Mouse (Mus musculus) myocyte (in vitro differentiated cells): ENCODE measurements at regions not wholly inside any gene's neighbourhood (a gene's known extent, or its start where the extent isn't known, plus 50 kb on each side); places are given as distances from the start of the nearest gene placed in this dataset.

Source experiments
- H3K27me3 ChIP-seq: one replicate; pipeline ENCODE4 v1.6.1; 2011; ENCODE audit not compliant: control insufficient read depth, insufficient read depth, insufficient read length
- H3K36me3 ChIP-seq: one replicate; pipeline ENCODE4 v1.6.1; 2011; ENCODE audit not compliant: control insufficient read depth, insufficient read depth
- H3K4me2 ChIP-seq: one replicate; pipeline ENCODE4 v1.6.1; 2011; ENCODE audit warnings: low read depth, control low read depth
- H3K4me3 ChIP-seq: one replicate; pipeline ENCODE4 v1.5.1; 2011; ENCODE audit warnings: mild to moderate bottlenecking, control low read depth, moderate library complexity
- H3K79me2 ChIP-seq: one replicate; pipeline ENCODE4 v1.6.1; 2011; ENCODE audit not compliant: control insufficient read depth, insufficient read depth
- H3ac ChIP-seq: one replicate; pipeline ENCODE4 v1.6.1; 2011; ENCODE audit not compliant: control insufficient read depth, insufficient read length
- CEBPB ChIP-seq: IDR thresholded peaks from 2 replicates; pipeline ENCODE4 v1.6.1; 2011; ENCODE audit warnings: mild to moderate bottlenecking, moderate library complexity; ENCODE audit not compliant: poor library complexity, insufficient read depth, severe bottlenecking
- E2F4 ChIP-seq: IDR thresholded peaks from one replicate; pipeline ENCODE4 v1.6.1; 2011; ENCODE audit warnings: mild to moderate bottlenecking, control low read depth, moderate library complexity; ENCODE audit not compliant: insufficient read depth
- MAX ChIP-seq: IDR thresholded peaks from one replicate; pipeline ENCODE4 v1.6.1; 2011; ENCODE audit warnings: low read depth, mild to moderate bottlenecking, control low read depth
- MYOD1 ChIP-seq, 3 experiments: IDR thresholded peaks; one replicate each; pipeline ENCODE4 v1.6.1; 2011; ENCODE audit warnings: control low read depth in 2 of 3, low read depth in 2 of 3, mild to moderate bottlenecking in 2 of 3, moderate library complexity in 1 of 3; ENCODE audit not compliant: insufficient read length in 2 of 3, control insufficient read depth in 1 of 3
- MYOG ChIP-seq, 3 experiments: IDR thresholded peaks; one replicate each; pipeline ENCODE4 v1.6.1; 2011; ENCODE audit warnings: control low read depth in 2 of 3, low read depth in 2 of 3, mild to moderate bottlenecking in 2 of 3; ENCODE audit not compliant: insufficient read length in 2 of 3, control insufficient read depth in 1 of 3, insufficient read depth in 1 of 3
- POLR2A ChIP-seq: IDR thresholded peaks from one replicate; pipeline ENCODE4 v1.6.1; 2011; ENCODE audit warnings: low read depth, mild to moderate bottlenecking, control low read depth, moderate library complexity; ENCODE audit not compliant: insufficient read length
- POLR2AphosphoS2 ChIP-seq: IDR thresholded peaks from one replicate; pipeline ENCODE4 v1.6.1; 2011; ENCODE audit warnings: low read depth, control low read depth; ENCODE audit not compliant: insufficient read length
- REST ChIP-seq: IDR thresholded peaks from one replicate; pipeline ENCODE4 v1.6.1; 2011; ENCODE audit warnings: mild to moderate bottlenecking, control low read depth, moderate library complexity; ENCODE audit not compliant: insufficient read depth, insufficient read length
- SRF ChIP-seq: IDR thresholded peaks from one replicate; pipeline ENCODE4 v1.6.1; 2011; ENCODE audit warnings: low read depth; ENCODE audit not compliant: control insufficient read depth, insufficient read length
- TCF12 ChIP-seq: IDR thresholded peaks from one replicate; pipeline ENCODE4 v1.6.1; 2011; ENCODE audit warnings: mild to moderate bottlenecking, control low read depth; ENCODE audit not compliant: poor library complexity, insufficient read depth, severe bottlenecking
- TCF3 ChIP-seq: IDR thresholded peaks from one replicate; pipeline ENCODE4 v1.6.1; 2011; ENCODE audit warnings: low read depth, control low read depth; ENCODE audit not compliant: insufficient read length
- USF1 ChIP-seq: IDR thresholded peaks from one replicate; pipeline ENCODE4 v1.6.1; 2011; ENCODE audit warnings: low read depth, mild to moderate bottlenecking, control low read depth, moderate library complexity

DNA sequence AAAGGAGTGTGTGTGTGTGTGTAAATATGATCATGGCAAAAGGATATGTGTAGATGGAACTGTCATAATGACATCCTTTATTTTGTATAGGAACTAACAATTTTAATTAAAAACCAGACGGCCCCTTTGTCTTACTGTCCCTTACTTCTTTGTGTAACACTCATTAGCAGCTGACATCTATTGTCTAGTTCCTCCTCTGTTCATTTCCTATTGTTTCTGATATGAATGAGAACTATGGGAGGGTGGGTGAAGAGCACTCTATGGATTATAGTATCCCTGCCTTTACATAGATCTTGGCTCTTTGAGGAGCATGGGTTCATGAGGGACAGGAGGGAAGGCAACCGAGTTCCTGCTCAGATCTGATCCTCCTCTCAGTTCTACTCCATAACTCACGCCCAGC, 273.8 kb downstream of the Slc30a10 start:
- no peaks in the 10 kb centered on the region for H3K36me3 ChIP-seq
- no peaks in the 10 kb centered on the region for H3K79me2 ChIP-seq
- H3ac ChIP-seq: no peak overlapping the region
- TF ChIP-seq E2F4: no peak
- H3K4me2 ChIP-seq: no peak overlapping the region
- no peaks in the 10 kb centered on the region for H3K27me3 ChIP-seq
- no peak overlapping the region for H3K4me3 ChIP-seq

DNA sequence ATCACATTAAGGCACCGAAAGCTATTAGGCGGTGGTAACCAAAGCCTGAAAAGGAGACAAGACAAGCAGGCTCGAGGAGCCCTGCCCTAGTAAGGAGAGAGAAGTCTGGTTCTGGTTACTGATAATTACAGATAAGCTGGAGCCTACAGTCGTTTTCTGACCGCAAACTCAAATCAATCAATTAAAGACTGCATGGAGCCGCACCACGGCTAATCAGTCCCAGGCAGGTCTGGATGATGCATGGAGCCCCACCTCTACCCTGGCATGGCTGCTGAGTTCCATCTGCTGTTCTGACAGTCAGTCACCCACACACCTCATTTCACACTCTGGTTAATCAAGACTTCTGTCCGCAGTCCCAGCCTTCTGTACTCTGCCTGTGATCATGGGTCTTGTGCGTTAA, 276.4 kb downstream of the Slc30a10 start:
- Histone ChIP-seq H3K4me3 (no peak overlapping the region), H3K4me2 (no peak overlapping the region), H3K79me2 (no peaks in the 10 kb centered on the region), H3ac (no peak overlapping the region), H3K27me3 (no peaks in the 10 kb centered on the region), H3K36me3 (no peaks in the 10 kb centered on the region)
- TF ChIP-seq REST (no peak), POLR2A (no peak), MYOG (IDR thresholded peaks at IDR 0.05; ENCODE audit: control insufficient read depth in 1 of 3, insufficient read depth in 1 of 3, insufficient read length in 2 of 3, low read depth in 2 of 3) (no peak), SRF (no peak), POLR2AphosphoS2 (no peak), TCF12 (no peak), MAX (no peak), MYOD1 (IDR thresholded peaks at IDR 0.05; ENCODE audit: control insufficient read depth in 1 of 3, insufficient read length in 2 of 3, low read depth in 2 of 3) (no peak), E2F4 (no peak), TCF3 (no peak), USF1 (no peak), CEBPB (no peak)

DNA sequence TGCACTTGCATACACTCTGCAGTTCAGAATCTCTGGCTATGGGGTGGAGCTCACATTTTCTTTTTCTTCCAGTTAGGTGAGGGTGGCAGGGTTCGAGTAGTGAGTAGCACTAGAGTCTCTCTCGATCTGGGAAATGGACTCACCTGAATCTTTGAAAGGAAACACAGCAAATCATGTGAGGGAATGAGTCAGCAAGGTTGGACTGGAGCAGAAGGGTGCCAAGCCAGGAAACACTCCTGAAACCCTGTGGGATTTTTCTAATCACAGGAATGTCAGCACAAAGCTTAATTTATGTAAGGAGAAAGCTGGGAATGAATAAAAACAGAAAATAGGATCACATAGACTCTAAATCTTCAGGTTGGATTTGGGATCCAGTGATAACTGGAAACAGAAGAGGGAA, 282.1 kb downstream of the Slc30a10 start:
- Histone ChIP-seq H3K36me3 (no peaks in the 10 kb centered on the region), H3K27me3 (no peaks in the 10 kb centered on the region), H3K4me2 (no peak overlapping the region), H3ac (no peak overlapping the region), H3K79me2 (no peaks in the 10 kb centered on the region), H3K4me3 (no peak overlapping the region)
- no peak for TF ChIP-seq E2F4
- no peak for TF ChIP-seq TCF3
- no peak for TF ChIP-seq MAX
- no peak for TF ChIP-seq MYOG (IDR thresholded peaks at IDR 0.05; ENCODE audit: control insufficient read depth in 1 of 3, insufficient read depth in 1 of 3, insufficient read length in 2 of 3, low read depth in 2 of 3)
- no peak for TF ChIP-seq USF1
- no peak for TF ChIP-seq REST
- TF ChIP-seq POLR2AphosphoS2: no peak

DNA sequence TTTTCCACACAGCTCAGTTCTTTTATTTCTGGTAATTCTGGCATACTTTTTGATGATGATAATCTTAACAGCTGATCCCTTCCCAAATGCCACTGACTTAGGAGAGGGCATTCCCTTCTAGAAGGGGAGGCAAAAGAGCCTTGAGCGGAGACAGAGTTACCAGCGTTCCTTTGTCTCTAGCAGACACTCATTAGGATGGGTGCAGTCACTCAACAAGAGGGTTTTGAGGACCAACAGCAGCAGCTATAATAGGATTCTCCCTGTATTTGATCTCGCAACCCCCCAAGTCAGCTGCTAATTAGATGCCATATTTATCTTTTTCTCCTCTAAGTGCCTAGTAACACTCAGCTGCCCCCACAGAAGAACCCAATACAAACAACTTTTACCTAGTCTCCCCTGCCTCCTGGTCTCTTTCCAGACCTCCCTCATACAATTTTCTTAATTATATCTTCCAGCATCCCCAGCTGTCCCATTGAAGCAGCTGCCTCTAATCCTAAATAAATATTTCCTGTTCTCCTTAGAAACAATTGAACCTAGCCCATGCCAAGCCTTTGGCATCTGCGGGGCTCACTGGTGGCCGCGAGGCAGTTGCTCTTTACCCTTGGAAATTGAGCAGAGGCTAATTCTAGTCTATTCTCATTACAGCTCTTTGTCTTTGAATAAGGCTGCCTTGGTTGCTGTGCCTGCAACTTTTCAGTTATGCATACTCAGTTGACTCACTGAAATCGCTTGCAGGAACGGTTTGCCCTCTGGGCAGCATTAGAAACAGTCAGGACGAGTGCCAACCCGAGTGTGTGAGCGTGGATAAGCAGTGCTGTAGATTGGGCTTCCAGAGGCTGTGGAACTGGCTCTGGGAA, 286.6 kb downstream of the Slc30a10 start:
- Histone ChIP-seq H3K27me3 (no peaks in the 10 kb centered on the region), H3K36me3 (no peaks in the 10 kb centered on the region)
- TF ChIP-seq MYOD1 (IDR thresholded peaks at IDR 0.05; ENCODE audit: control insufficient read depth in 1 of 3, insufficient read length in 2 of 3, low read depth in 2 of 3) (peak in 1 of 3 experiments; percentile 31), TCF12 (peak; percentile 63), E2F4 (no peak), POLR2A (no peak), POLR2AphosphoS2 (no peak), MYOG (IDR thresholded peaks at IDR 0.05; ENCODE audit: control insufficient read depth in 1 of 3, insufficient read depth in 1 of 3, insufficient read length in 2 of 3, low read depth in 2 of 3) (peak in 1 of 3 experiments; percentile 75)

DNA sequence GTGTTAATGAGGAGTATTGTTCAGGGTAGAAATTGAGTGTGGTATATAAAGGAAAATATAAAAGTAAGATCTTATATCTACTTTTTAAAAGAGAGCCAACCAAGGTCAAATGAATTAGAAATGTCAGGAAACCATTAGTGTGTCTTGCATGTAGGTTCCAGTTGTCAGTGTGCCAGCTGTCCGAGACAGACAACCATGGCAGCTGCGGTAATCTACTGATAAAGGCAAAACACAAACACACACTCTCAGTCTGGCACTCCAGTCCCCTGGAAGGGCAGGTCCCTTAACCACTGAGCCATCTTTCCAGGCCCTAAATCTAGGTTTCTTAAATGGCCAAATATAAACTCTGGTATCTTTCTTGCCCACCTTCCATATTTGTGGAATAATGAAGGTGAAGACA, 294.6 kb downstream of the Slc30a10 start:
- no peaks in the 10 kb centered on the region for H3K36me3 ChIP-seq
- no peak overlapping the region for H3K4me3 ChIP-seq
- H3K4me2 ChIP-seq: no peak overlapping the region
- no peaks in the 10 kb centered on the region for H3K79me2 ChIP-seq
- TF ChIP-seq MYOD1 (IDR thresholded peaks at IDR 0.05; ENCODE audit: control insufficient read depth in 1 of 3, insufficient read length in 2 of 3, low read depth in 2 of 3) (peak in 2 of 3 experiments; percentile 84 to 85), USF1 (no peak), SRF (no peak), E2F4 (no peak), REST (no peak), TCF3 (peak; percentile 35), MAX (no peak), TCF12 (peak; percentile 23), CEBPB (no peak), POLR2AphosphoS2 (no peak), POLR2A (no peak), MYOG (IDR thresholded peaks at IDR 0.05; ENCODE audit: control insufficient read depth in 1 of 3, insufficient read depth in 1 of 3, insufficient read length in 2 of 3, low read depth in 2 of 3) (peak in 1 of 3 experiments; percentile 73)
- no peak overlapping the region for H3ac ChIP-seq
- no peaks in the 10 kb centered on the region for H3K27me3 ChIP-seq

More for the DNA sequence above, 286.6 kb downstream of the Slc30a10 start:
- H3K4me2 ChIP-seq: peak overlapping the region; percentile 21
- H3K4me3 ChIP-seq: no peak overlapping the region
- no peaks in the 10 kb centered on the region for H3K79me2 ChIP-seq
- H3ac ChIP-seq: no peak overlapping the region
